Mouse (Mus musculus): Measurements from ENCODE around the gene Diexf. TPM values are rescaled to one million over a fixed set of nuclear protein-coding genes. Genes with fewer than 3 reads are reported as not detected.

Gene Diexf
- polyA plus RNA-seq, 1 experiment from 2014 or later: 12.0 TPM

DNA sequence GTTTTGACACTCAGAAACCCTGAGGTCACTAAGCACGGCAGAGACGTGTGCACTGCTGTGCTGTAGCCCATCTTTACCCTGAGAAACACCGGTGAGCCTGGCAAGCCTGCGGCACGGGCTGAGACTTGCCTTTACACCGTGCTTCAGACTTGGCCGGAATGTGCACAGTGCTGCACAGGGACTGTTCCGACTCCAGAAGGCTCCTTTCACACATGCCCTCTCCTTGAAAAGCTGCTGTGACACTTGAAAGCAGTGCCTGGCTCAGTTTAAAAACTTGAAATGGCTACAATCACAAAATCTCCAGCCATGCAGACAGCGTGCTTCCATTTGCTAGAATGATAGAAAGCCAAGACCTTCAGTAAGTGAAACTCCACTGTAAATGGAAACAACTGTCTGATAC, 18.0 kb downstream of the Diexf start:
- no peak overlapping the region for H3K4me3 ChIP-seq (replicated peaks)
- no peak overlapping the region for H3K9ac ChIP-seq (replicated peaks)
- H3K27me3 ChIP-seq: no peaks in the 10 kb centered on the region
- H3K4me2 ChIP-seq: no peak overlapping the region
- 89% methylated on average over 9 of the region's 9 CpGs for whole genome bisulfite sequencing
- no peak for ATAC-seq (ENCODE audit: insufficient number of reproducible peaks, insufficient read depth, low FRiP score, low TSS enrichment, low read depth)
- no peak overlapping the region for H3K27ac ChIP-seq
- H3K4me1 ChIP-seq (replicated peaks): no peaks in the 10 kb centered on the region
- no peaks in the 10 kb centered on the region for H3K9me3 ChIP-seq
- peaks cover 100% of the 10 kb centered on the region for H3K36me3 ChIP-seq

DNA sequence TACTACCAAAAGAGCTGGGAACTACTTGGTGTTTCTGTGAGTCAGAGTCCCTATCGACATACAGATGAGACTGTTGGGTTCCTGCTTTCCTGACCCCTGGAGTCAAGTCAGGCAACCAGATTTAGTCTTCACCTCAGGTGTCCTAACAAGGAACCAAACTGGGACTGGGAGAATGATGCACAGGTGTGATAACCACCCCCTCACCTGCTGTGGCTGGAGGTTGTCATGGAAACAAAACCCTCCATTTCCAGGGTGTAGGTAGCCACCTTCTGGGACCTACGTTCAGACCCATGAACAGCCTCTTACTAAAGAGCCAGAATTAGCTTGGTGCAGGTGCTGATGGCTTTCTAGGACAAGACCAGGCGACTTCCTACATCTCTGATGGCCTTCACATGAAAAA, 27.1 kb downstream of the Diexf start:
- ATAC-seq (ENCODE audit: insufficient number of reproducible peaks, insufficient read depth, low FRiP score, low TSS enrichment, low read depth): no peak
- H3K27ac ChIP-seq: no peak overlapping the region
- H3K9ac ChIP-seq (replicated peaks): no peak overlapping the region
- no peak overlapping the region for H3K4me3 ChIP-seq (replicated peaks)
- 79% methylated on average over 3 of the region's 3 CpGs for WGBS
- peaks cover 47% of the 10 kb centered on the region for H3K36me3 ChIP-seq
- no peaks in the 10 kb centered on the region for H3K9me3 ChIP-seq
- H3K27me3 ChIP-seq: no peaks in the 10 kb centered on the region
- no peak overlapping the region for H3K4me2 ChIP-seq
- no peaks in the 10 kb centered on the region for H3K4me1 ChIP-seq (replicated peaks)

DNA sequence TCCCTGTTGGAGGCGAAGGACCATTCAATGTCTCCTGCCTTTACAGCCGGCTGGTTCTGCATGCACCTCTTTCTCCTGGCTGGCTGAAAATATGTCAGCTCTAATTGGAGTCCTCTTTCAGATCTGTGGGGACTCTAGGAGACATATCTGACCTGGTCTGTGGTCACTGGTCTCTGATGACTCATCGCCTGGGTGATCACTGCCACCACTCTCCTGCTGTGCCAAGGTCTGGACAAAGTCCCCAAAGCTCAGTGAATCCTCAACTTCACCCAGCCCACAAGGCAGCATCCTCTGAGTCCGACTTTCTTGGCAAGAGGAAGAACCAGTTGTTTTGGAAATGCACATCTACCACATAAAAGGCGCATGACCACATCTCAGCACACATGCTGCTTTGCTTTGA, 27.5 kb downstream of the Diexf start:
- ATAC-seq (ENCODE audit: insufficient number of reproducible peaks, insufficient read depth, low FRiP score, low TSS enrichment, low read depth): no peak
- H3K4me3 ChIP-seq (replicated peaks): no peak overlapping the region
- H3K4me2 ChIP-seq: no peak overlapping the region
- no peaks in the 10 kb centered on the region for H3K27me3 ChIP-seq
- no peaks in the 10 kb centered on the region for H3K4me1 ChIP-seq (replicated peaks)
- H3K27ac ChIP-seq: no peak overlapping the region
- WGBS: 86% methylated on average over 5 of the region's 5 CpGs
- H3K36me3 ChIP-seq: peaks cover 43% of the 10 kb centered on the region
- no peaks in the 10 kb centered on the region for H3K9me3 ChIP-seq
- no peak overlapping the region for H3K9ac ChIP-seq (replicated peaks)

DNA sequence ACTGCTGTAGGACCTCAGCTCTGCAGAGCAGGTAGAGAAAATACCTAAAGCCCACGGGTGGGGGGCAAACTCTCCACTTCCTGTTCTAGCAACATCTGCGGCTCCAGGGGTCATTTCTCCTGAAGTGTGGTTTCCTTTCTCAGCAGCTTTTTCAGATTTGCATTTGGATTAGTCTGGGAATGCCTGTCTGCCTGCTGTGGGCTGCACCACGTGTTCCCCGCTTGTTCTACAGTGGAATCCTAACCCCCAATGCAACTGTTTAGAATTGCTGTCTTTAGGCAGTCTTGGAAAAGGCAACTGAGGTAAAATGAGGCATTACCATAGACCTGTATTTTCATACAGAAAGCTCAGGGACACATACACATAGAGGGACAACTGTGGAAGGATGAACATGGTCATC, 28.0 kb downstream of the Diexf start:
- no peak overlapping the region for H3K4me2 ChIP-seq
- no peak overlapping the region for H3K27ac ChIP-seq
- ATAC-seq (ENCODE audit: insufficient number of reproducible peaks, insufficient read depth, low FRiP score, low TSS enrichment, low read depth): no peak
- no peaks in the 10 kb centered on the region for H3K4me1 ChIP-seq (replicated peaks)
- no peaks in the 10 kb centered on the region for H3K27me3 ChIP-seq
- no peak overlapping the region for H3K4me3 ChIP-seq (replicated peaks)
- peaks cover 38% of the 10 kb centered on the region for H3K36me3 ChIP-seq
- 54% methylated on average over 4 of the region's 4 CpGs for WGBS
- no peaks in the 10 kb centered on the region for H3K9me3 ChIP-seq
- H3K9ac ChIP-seq (replicated peaks): no peak overlapping the region

DNA sequence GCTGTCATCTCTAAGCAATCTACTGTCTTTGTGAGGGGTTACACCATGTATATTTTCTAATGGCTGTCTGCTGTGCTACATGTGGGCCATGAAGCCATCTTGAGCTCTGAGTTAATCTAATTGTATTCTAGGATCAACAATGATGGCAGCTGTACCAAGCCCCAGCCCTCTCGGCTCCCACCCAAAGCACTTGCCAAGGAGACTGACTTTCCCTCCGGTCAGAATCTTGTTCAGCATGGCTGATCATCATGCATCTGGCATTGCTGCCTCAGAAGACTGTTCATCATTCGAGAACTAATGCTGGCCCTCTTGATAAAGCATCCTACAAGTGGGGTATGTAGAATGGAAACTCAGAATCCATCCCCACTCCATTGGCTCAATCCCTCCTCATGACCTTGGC, 31.1 kb downstream of the Diexf start:
- ATAC-seq (ENCODE audit: insufficient number of reproducible peaks, insufficient read depth, low FRiP score, low TSS enrichment, low read depth): no peak
- H3K27ac ChIP-seq: no peak overlapping the region
- WGBS: 88% methylated on average over 3 of the region's 3 CpGs
- no peaks in the 10 kb centered on the region for H3K27me3 ChIP-seq
- H3K9me3 ChIP-seq: no peaks in the 10 kb centered on the region
- peaks cover 7% of the 10 kb centered on the region for H3K36me3 ChIP-seq
- no peak overlapping the region for H3K4me2 ChIP-seq
- H3K4me3 ChIP-seq (replicated peaks): no peak overlapping the region
- H3K9ac ChIP-seq (replicated peaks): no peak overlapping the region
- H3K4me1 ChIP-seq (replicated peaks): no peaks in the 10 kb centered on the region

GRCm38 (mm10) chr1:193093596-193093995, 36.5 kb downstream of the Diexf start:
- ATAC-seq (ENCODE audit: insufficient number of reproducible peaks, insufficient read depth, low FRiP score, low TSS enrichment, low read depth): no peak
- no peak overlapping the region for H3K9ac ChIP-seq (replicated peaks)
- no peaks in the 10 kb centered on the region for H3K9me3 ChIP-seq
- H3K4me2 ChIP-seq: no peak overlapping the region
- H3K27me3 ChIP-seq: no peaks in the 10 kb centered on the region
- 87% methylated on average over 3 of the region's 3 CpGs for WGBS
- H3K36me3 ChIP-seq: no peaks in the 10 kb centered on the region
- H3K4me1 ChIP-seq (replicated peaks): no peaks in the 10 kb centered on the region
- no peak overlapping the region for H3K4me3 ChIP-seq (replicated peaks)
- H3K27ac ChIP-seq: no peak overlapping the region

DNA sequence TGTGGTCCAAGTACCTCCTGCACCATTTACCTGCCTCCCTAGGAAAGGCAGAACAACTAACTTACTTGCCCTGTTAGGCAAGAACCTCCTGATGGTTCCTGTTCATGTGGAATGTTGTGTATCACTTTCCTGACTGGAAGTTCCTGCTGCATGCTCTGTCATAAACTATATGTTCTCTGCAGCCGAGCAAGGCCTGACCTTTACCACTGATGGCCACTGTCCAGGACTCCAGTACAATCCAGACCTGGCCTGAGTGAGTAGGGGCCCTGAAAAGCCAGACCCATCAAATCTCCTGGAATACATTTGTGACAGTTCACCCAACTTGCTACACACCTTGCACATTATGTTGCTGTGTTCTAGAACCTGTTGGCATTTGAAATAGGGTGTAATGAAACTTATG, 37.3 kb downstream of the Diexf start:
- Histone ChIP-seq H3K9me3 (no peaks in the 10 kb centered on the region), H3K4me2 (no peak overlapping the region), H3K27ac (no peak overlapping the region), H3K4me3 (replicated peaks) (no peak overlapping the region), H3K4me1 (replicated peaks) (no peaks in the 10 kb centered on the region), H3K36me3 (no peaks in the 10 kb centered on the region), H3K27me3 (no peaks in the 10 kb centered on the region), H3K9ac (replicated peaks) (no peak overlapping the region)
- no peak for ATAC-seq (ENCODE audit: insufficient number of reproducible peaks, insufficient read depth, low FRiP score, low TSS enrichment, low read depth)
- 60% methylated on average over 1 of the region's 1 CpGs for WGBS

- Histone ChIP-seq H3K4me1 (replicated peaks) (peaks cover 16% of the 10 kb centered on the region), H3K4me3 (replicated peaks) (no peak overlapping the region), H3K36me3 (no peaks in the 10 kb centered on the region), H3K4me2 (no peak overlapping the region), H3K27me3 (no peaks in the 10 kb centered on the region), H3K9ac (replicated peaks) (no peak overlapping the region), H3K9me3 (no peaks in the 10 kb centered on the region), H3K27ac (no peak overlapping the region)
- WGBS: 88% methylated on average over 11 of the region's 11 CpGs
- ATAC-seq (ENCODE audit: insufficient number of reproducible peaks, insufficient read depth, low FRiP score, low TSS enrichment, low read depth): no peak
These were observed 39.2 kb downstream of the Diexf start for GRCm38 (mm10) chr1:193090894-193091293.

GRCm38 (mm10) chr1:193090211-193090871, 39.7 kb downstream of the Diexf start:
- Histone ChIP-seq H3K4me3 (replicated peaks) (no peak overlapping the region), H3K4me2 (no peak overlapping the region), H3K9ac (replicated peaks) (no peak overlapping the region), H3K27ac (no peak overlapping the region), H3K9me3 (no peaks in the 10 kb centered on the region), H3K4me1 (replicated peaks) (peaks cover 16% of the 10 kb centered on the region), H3K27me3 (no peaks in the 10 kb centered on the region), H3K36me3 (no peaks in the 10 kb centered on the region)
- ATAC-seq (ENCODE audit: insufficient number of reproducible peaks, insufficient read depth, low FRiP score, low TSS enrichment, low read depth): no peak
- WGBS: 68% methylated on average over 18 of the region's 18 CpGs

DNA sequence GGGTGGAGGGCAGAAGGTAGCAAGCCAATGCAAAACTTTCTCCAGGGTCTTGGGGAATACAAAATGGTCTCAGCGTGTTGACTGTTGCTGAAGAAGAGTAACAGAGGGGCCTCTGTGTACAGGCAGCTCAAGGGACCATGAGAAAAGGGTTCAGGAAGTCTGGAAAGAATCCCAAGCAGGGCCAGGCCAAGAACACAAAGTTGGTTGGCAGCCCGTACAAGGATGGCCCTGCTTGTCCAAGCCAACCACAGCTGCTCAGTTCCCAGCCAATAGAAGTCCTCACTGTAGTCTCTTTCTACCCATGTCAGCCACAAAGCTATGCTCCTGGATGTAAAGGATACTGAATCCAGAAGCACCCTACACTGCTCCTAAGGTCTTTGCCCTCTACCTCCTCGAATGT, 40.4 kb downstream of the Diexf start:
- H3K9me3 ChIP-seq: no peaks in the 10 kb centered on the region
- no peaks in the 10 kb centered on the region for H3K27me3 ChIP-seq
- no peaks in the 10 kb centered on the region for H3K36me3 ChIP-seq
- ATAC-seq (ENCODE audit: insufficient number of reproducible peaks, insufficient read depth, low FRiP score, low TSS enrichment, low read depth): no peak
- 88% methylated on average over 3 of the region's 3 CpGs for WGBS
- H3K4me1 ChIP-seq (replicated peaks): peaks cover 16% of the 10 kb centered on the region
- no peak overlapping the region for H3K9ac ChIP-seq (replicated peaks)
- H3K4me2 ChIP-seq: no peak overlapping the region
- H3K4me3 ChIP-seq (replicated peaks): no peak overlapping the region
- H3K27ac ChIP-seq: no peak overlapping the region

DNA sequence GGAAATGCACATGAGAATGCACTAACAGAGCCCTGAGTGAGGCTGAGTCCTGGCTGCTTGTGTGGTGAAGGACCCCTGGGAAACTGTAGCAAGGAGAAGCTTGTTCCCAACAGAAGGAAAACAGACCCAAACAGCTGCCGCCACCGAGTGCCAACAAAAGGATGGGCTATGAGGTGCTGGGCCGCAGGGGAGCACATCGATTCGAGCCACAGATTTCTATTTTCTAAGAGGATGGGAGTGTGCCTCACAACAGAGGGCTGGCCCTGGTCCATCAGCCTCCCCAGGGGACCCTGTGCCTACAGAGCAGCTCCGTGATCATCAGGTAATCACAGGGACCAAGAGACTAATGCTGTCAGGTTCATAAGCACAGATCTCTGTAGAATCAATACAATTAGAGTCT, 40.9 kb downstream of the Diexf start:
- Histone ChIP-seq H3K27me3 (no peaks in the 10 kb centered on the region), H3K36me3 (no peaks in the 10 kb centered on the region), H3K27ac (no peak overlapping the region), H3K4me2 (no peak overlapping the region), H3K9ac (replicated peaks) (no peak overlapping the region), H3K4me1 (replicated peaks) (peaks cover 16% of the 10 kb centered on the region), H3K4me3 (replicated peaks) (no peak overlapping the region), H3K9me3 (no peaks in the 10 kb centered on the region)
- no peak for ATAC-seq (ENCODE audit: insufficient number of reproducible peaks, insufficient read depth, low FRiP score, low TSS enrichment, low read depth)
- 81% methylated on average over 6 of the region's 6 CpGs for WGBS

GRCm38 (mm10) chr1:193086842-193087476, 43.1 kb downstream of the Diexf start:
- Histone ChIP-seq H3K36me3 (no peaks in the 10 kb centered on the region), H3K27me3 (no peaks in the 10 kb centered on the region), H3K27ac (peak overlapping the region; percentile 75), H3K9ac (replicated peaks) (no peak overlapping the region), H3K4me2 (no peak overlapping the region), H3K4me1 (replicated peaks) (peaks cover 28% of the 10 kb centered on the region), H3K4me3 (replicated peaks) (no peak overlapping the region), H3K9me3 (no peaks in the 10 kb centered on the region)
- 41% methylated on average over 9 of the region's 9 CpGs for WGBS
- peak; percentile 39; the same call in 1 of the 2 replicates for ATAC-seq (ENCODE audit: insufficient number of reproducible peaks, insufficient read depth, low FRiP score, low TSS enrichment, low read depth)
